Comparison of ENCODE assay signal across 16 mouse cellular contexts in genomic region chr8:13120882-13121665, GRCm38 (mm10). TPM values are rescaled to one million over a fixed set of nuclear protein-coding genes. Genes with fewer than 3 reads are reported as not detected.
A peak's percentile ranks its signal among the peaks of the same experiment; 100 is the strongest.
DNase-seq lines count a peak whose midpoint lies in the region; ATAC-seq and TF ChIP-seq lines count a peak whose summit lies in the region.
"Had no signal": no experiment of that assay in that cellular context is flagged by ENCODE, and none has a peak within 500 bp of the region (broad histone marks: within the 10 kb centered on the region; RNA-seq: fewer than 3 reads in every experiment).

No protein-coding gene starts in this region.

- 51% methylated on average over 7 of the region's 7 CpGs for WGBS in heart, postnatal 0 days
- 34% methylated on average over 7 of the region's 7 CpGs for whole genome bisulfite sequencing in bone marrow, adult 2 months
- WGBS in liver, postnatal 0 days (ENCODE audit: insufficient replicate concordance), result 48% methylated on average over 7 of the region's 7 CpGs
- WGBS in kidney, embryonic 14.5 days, result 88% methylated on average over 7 of the region's 7 CpGs
- 81% methylated on average over 7 of the region's 7 CpGs for WGBS in hindbrain, embryonic 14.5 days

- no peak overlapping the region for H3K9ac ChIP-seq in heart, postnatal 0 days (replicated peaks; ENCODE audit: low read depth, low read length)
- H3K9ac ChIP-seq in liver, postnatal 0 days (replicated peaks), result peak overlapping the region; percentile 38; the same call in 1 of the 2 replicates
- no peak overlapping the region for H3K9ac ChIP-seq in kidney, embryonic 14.5 days (ENCODE audit: low read depth, low read length)
- no peak overlapping the region for H3K9ac ChIP-seq in hindbrain, embryonic 14.5 days
- H3K9ac ChIP-seq: embryonic facial prominence, embryonic 12.5 days; kidney, embryonic 15.5 days; lung, embryonic 14.5 days; neural tube, embryonic 13.5 days had no signal

- no peak for TF ChIP-seq POLR2A in bone marrow, adult 2 months (IDR thresholded peaks at IDR 0.05; ENCODE audit: borderline replicate concordance, control insufficient read depth, low read depth, low read length)

- no peak overlapping the region for H3K4me3 ChIP-seq in heart, postnatal 0 days (ENCODE audit: low read depth, low read length)
- no peak overlapping the region for H3K4me3 ChIP-seq in bone marrow, adult 2 months (replicated peaks; ENCODE audit: control insufficient read depth, low read depth, low read length)
- H3K4me3 ChIP-seq in liver, postnatal 0 days (ENCODE audit: low read depth, low read length), result no peak overlapping the region
- no peak overlapping the region for H3K4me3 ChIP-seq in kidney, embryonic 14.5 days (ENCODE audit: low read length)
- no peak overlapping the region for H3K4me3 ChIP-seq in hindbrain, embryonic 14.5 days (replicated peaks; ENCODE audit: low read length)
- H3K4me3 ChIP-seq: embryonic facial prominence, embryonic 12.5 days; kidney, embryonic 15.5 days; limb, embryonic 10.5 days; neural tube, embryonic 13.5 days had no signal

- peak; percentile 64 for ATAC-seq in heart, postnatal 0 days (ENCODE audit: insufficient read depth, low read depth)
- ATAC-seq in granulocyte monocyte progenitor cell, adult 5-6 weeks (replicated peaks; ENCODE audit: poor library complexity, severe bottlenecking), result peak; percentile 36
- peak; percentile 87 for ATAC-seq in liver, postnatal 0 days
- no peak for ATAC-seq in kidney, embryonic 14.5 days (ENCODE audit: low FRiP score, low TSS enrichment)
- no peak for ATAC-seq in hindbrain, embryonic 14.5 days (ENCODE audit: low FRiP score)
- ATAC-seq: CD4-positive, CD25-positive, alpha-beta regulatory T cell, adult 4 months had no signal

- intact Hi-C loops in heart, postnatal 10 days (cut with DNase I), result no loop called here

- H3K4me1 ChIP-seq in heart, postnatal 0 days (ENCODE audit: control insufficient read depth, insufficient read depth), result peaks cover 3% of the 10 kb centered on the region; the same call in 1 of the 2 replicates
- no peaks in the 10 kb centered on the region; the same call in 1 of the 2 replicates for H3K4me1 ChIP-seq in bone marrow, adult 2 months (ENCODE audit: control insufficient read depth, insufficient read depth, low read length)
- H3K4me1 ChIP-seq in liver, postnatal 0 days (ENCODE audit: insufficient read depth), result peaks cover 3% of the 10 kb centered on the region; the same call in 1 of the 2 replicates
- H3K4me1 ChIP-seq in kidney, embryonic 14.5 days (ENCODE audit: control insufficient read depth, insufficient read depth, low read length), result no peaks in the 10 kb centered on the region
- H3K4me1 ChIP-seq in hindbrain, embryonic 14.5 days (replicated peaks; ENCODE audit: control insufficient read depth, insufficient read depth, low read length), result no peaks in the 10 kb centered on the region
- H3K4me1 ChIP-seq: embryonic facial prominence, embryonic 12.5 days; kidney, embryonic 15.5 days; limb, embryonic 10.5 days; neural tube, embryonic 13.5 days had no signal

- peaks cover 52% of the 10 kb centered on the region for H3K36me3 ChIP-seq in heart, postnatal 0 days (replicated peaks; ENCODE audit: control insufficient read depth, insufficient read depth, low read length)
- peaks cover 69% of the 10 kb centered on the region for H3K36me3 ChIP-seq in liver, postnatal 0 days (replicated peaks; ENCODE audit: insufficient read depth, low read length)
- H3K36me3 ChIP-seq in kidney, embryonic 14.5 days (ENCODE audit: control insufficient read depth, insufficient read depth, low read length), result peaks cover 54% of the 10 kb centered on the region
- H3K36me3 ChIP-seq in hindbrain, embryonic 14.5 days (replicated peaks; ENCODE audit: control insufficient read depth, insufficient read depth), result peaks cover 68% of the 10 kb centered on the region

- no peaks in the 10 kb centered on the region for H3K27me3 ChIP-seq in heart, postnatal 0 days (ENCODE audit: control insufficient read depth, insufficient read depth, low read length)
- no peaks in the 10 kb centered on the region for H3K27me3 ChIP-seq in liver, postnatal 0 days (ENCODE audit: insufficient read depth, low read length)
- H3K27me3 ChIP-seq in kidney, embryonic 14.5 days (ENCODE audit: control insufficient read depth, insufficient read depth, low read length), result no peaks in the 10 kb centered on the region
- no peaks in the 10 kb centered on the region for H3K27me3 ChIP-seq in hindbrain, embryonic 14.5 days (ENCODE audit: control insufficient read depth, insufficient read depth, low read length)
- H3K27me3 ChIP-seq: embryonic facial prominence, embryonic 12.5 days; kidney, embryonic 15.5 days; neural tube, embryonic 13.5 days had no signal

- DNase-seq in heart, postnatal 0 days (ENCODE audit: low spot score), result no peak
- DNase-seq in heart, postnatal 10 days, result no peak
- no peak for DNase-seq in liver, postnatal 0 days
- DNase-seq in cerebellum, postnatal 10 days, result no peak
- DNase-seq in hindbrain, embryonic 14.5 days (ENCODE audit: low spot score), result no peak
- DNase-seq: cerebellum, adult 11 months; lung, embryonic 14.5 days; thymus, postnatal 25 days had no signal

- no peak overlapping the region for H3K27ac ChIP-seq in heart, postnatal 0 days (ENCODE audit: low read depth)
- peak overlapping the region; percentile 39 for H3K27ac ChIP-seq in bone marrow, adult 2 months (ENCODE audit: control insufficient read depth, insufficient read depth, low read depth, low read length, poor library complexity)
- peak overlapping the region; percentile 51 for H3K27ac ChIP-seq in liver, postnatal 0 days (ENCODE audit: low read depth)
- no peak overlapping the region for H3K27ac ChIP-seq in kidney, embryonic 14.5 days (ENCODE audit: low read depth, low read length)
- no peak overlapping the region for H3K27ac ChIP-seq in hindbrain, embryonic 14.5 days
- H3K27ac ChIP-seq: embryonic facial prominence, embryonic 12.5 days; kidney, embryonic 15.5 days; limb, embryonic 10.5 days; neural tube, embryonic 13.5 days had no signal

- H3K4me2 ChIP-seq in heart, postnatal 0 days (ENCODE audit: low read depth, low read length), result no peak overlapping the region
- no peak overlapping the region for H3K4me2 ChIP-seq in liver, postnatal 0 days (ENCODE audit: low read depth, low read length)
- no peak overlapping the region for H3K4me2 ChIP-seq in kidney, embryonic 14.5 days (replicated peaks; ENCODE audit: low read depth, low read length)
- H3K4me2 ChIP-seq in hindbrain, embryonic 14.5 days (replicated peaks), result no peak overlapping the region
- H3K4me2 ChIP-seq: embryonic facial prominence, embryonic 12.5 days; kidney, embryonic 15.5 days; lung, embryonic 14.5 days; neural tube, embryonic 13.5 days had no signal

- TF ChIP-seq EP300 in heart, postnatal 0 days (IDR thresholded peaks at IDR 0.05; ENCODE audit: low read depth), result no peak
- peak; percentile 94 for TF ChIP-seq EP300 in liver, postnatal 0 days (IDR thresholded peaks at IDR 0.05; ENCODE audit: low read depth)

- TF ChIP-seq CTCF in heart, postnatal 0 days (IDR thresholded peaks at IDR 0.05; ENCODE audit: low read depth), result no peak
- TF ChIP-seq CTCF in bone marrow, adult 2 months (IDR thresholded peaks at IDR 0.05; ENCODE audit: control insufficient read depth, insufficient read depth, low read length), result no peak
- TF ChIP-seq CTCF in liver, postnatal 0 days (IDR thresholded peaks at IDR 0.05; ENCODE audit: low read depth), result no peak

- no peaks in the 10 kb centered on the region for H3K9me3 ChIP-seq in heart, postnatal 0 days (replicated peaks; ENCODE audit: control insufficient read depth, low read length)
- no peaks in the 10 kb centered on the region for H3K9me3 ChIP-seq in liver, postnatal 0 days (ENCODE audit: low read length)
- no peaks in the 10 kb centered on the region for H3K9me3 ChIP-seq in kidney, embryonic 14.5 days (ENCODE audit: control insufficient read depth, low read length)
- no peaks in the 10 kb centered on the region for H3K9me3 ChIP-seq in hindbrain, embryonic 14.5 days (ENCODE audit: control insufficient read depth, low read length)
- H3K9me3 ChIP-seq: embryonic facial prominence, embryonic 12.5 days; kidney, embryonic 15.5 days; limb, embryonic 10.5 days; neural tube, embryonic 13.5 days had no signal

RNA-seq across cellular contexts. Expression of gene Cul4a, which starts 15.7 kb away (rescaled TPM):
- total RNA-seq in heart, postnatal 0 days (2014; rRNA removed; ENCODE audit: low replicate concordance), result 140 and 158 TPM in 2 replicates
- polyA plus RNA-seq in heart, postnatal 0 days (2015; fragmentation: Nextera tagmentation; extraction: Ambion mirVana), result 81.4 and 88.2 TPM in 2 replicates
- 10 to 100 TPM; 83.0 to 84.8 TPM for total RNA-seq in heart, postnatal 10 days (2021)
- polyA plus RNA-seq in bone marrow, adult 2 months (2011; ENCODE audit: insufficient read depth, insufficient read length, low replicate concordance, missing spikeins), result 54.9 and 73.7 TPM in 2 replicates
- 69.2 and 91.5 TPM in 2 replicates for total RNA-seq in granulocyte monocyte progenitor cell, adult 5-6 weeks (2014; fragmentation: Nextera tagmentation)
- 76.6 and 97.6 TPM in 2 replicates for total RNA-seq in granulocyte monocyte progenitor cell, adult 5-6 weeks (2017)
- polyA plus RNA-seq in liver, postnatal 0 days (2015; fragmentation: Nextera tagmentation; extraction: Ambion mirVana), result 60.5 and 62.9 TPM in 2 replicates
- 60.3 and 110 TPM in 2 replicates for polyA plus RNA-seq in kidney, embryonic 14.5 days (2014; fragmentation: Nextera tagmentation; extraction: Ambion mirVana)
- polyA plus RNA-seq in hindbrain, embryonic 14.5 days (2014; fragmentation: Nextera tagmentation; extraction: Ambion mirVana), result 74.6 and 75.3 TPM in 2 replicates

RNA-seq across cellular contexts. Expression of gene Pcid2, which starts 15.8 kb away (rescaled TPM):
- total RNA-seq in heart, postnatal 0 days (2014; rRNA removed; ENCODE audit: low replicate concordance), result 8.2 and 13.1 TPM in 2 replicates
- 12.4 TPM in 2 replicates for polyA plus RNA-seq in heart, postnatal 0 days (2015; fragmentation: Nextera tagmentation; extraction: Ambion mirVana)
- 10 to 100 TPM; 11.7 to 12.0 TPM for total RNA-seq in heart, postnatal 10 days (2021)
- polyA plus RNA-seq in bone marrow, adult 2 months (2011; ENCODE audit: insufficient read depth, insufficient read length, low replicate concordance, missing spikeins), result 16.6 and 19.1 TPM in 2 replicates
- total RNA-seq in granulocyte monocyte progenitor cell, adult 5-6 weeks (2014; fragmentation: Nextera tagmentation), result 26.4 and 28.0 TPM in 2 replicates
- total RNA-seq in granulocyte monocyte progenitor cell, adult 5-6 weeks (2017), result 17.1 and 20.2 TPM in 2 replicates
- polyA plus RNA-seq in liver, postnatal 0 days (2015; fragmentation: Nextera tagmentation; extraction: Ambion mirVana), result 6.7 and 8.8 TPM in 2 replicates
- 36.2 and 50.3 TPM in 2 replicates for polyA plus RNA-seq in kidney, embryonic 14.5 days (2014; fragmentation: Nextera tagmentation; extraction: Ambion mirVana)
- 32.9 and 35.2 TPM in 2 replicates for polyA plus RNA-seq in hindbrain, embryonic 14.5 days (2014; fragmentation: Nextera tagmentation; extraction: Ambion mirVana)

RNA-seq across cellular contexts. Expression of gene Lamp1, which starts 37.9 kb away (rescaled TPM):
- total RNA-seq in heart, postnatal 0 days (2014; rRNA removed; ENCODE audit: low replicate concordance), result 317 and 327 TPM in 2 replicates
- polyA plus RNA-seq in heart, postnatal 0 days (2015; fragmentation: Nextera tagmentation; extraction: Ambion mirVana), result 266 and 267 TPM in 2 replicates
- 100 to 1,000 TPM; 310 to 323 TPM for total RNA-seq in heart, postnatal 10 days (2021)
- 61.3 and 127 TPM in 2 replicates for polyA plus RNA-seq in bone marrow, adult 2 months (2011; ENCODE audit: insufficient read depth, insufficient read length, low replicate concordance, missing spikeins)
- total RNA-seq in granulocyte monocyte progenitor cell, adult 5-6 weeks (2014; fragmentation: Nextera tagmentation), result 251 and 283 TPM in 2 replicates
- 269 and 301 TPM in 2 replicates for total RNA-seq in granulocyte monocyte progenitor cell, adult 5-6 weeks (2017)
- polyA plus RNA-seq in liver, postnatal 0 days (2015; fragmentation: Nextera tagmentation; extraction: Ambion mirVana), result 199 and 206 TPM in 2 replicates
- 225 and 306 TPM in 2 replicates for polyA plus RNA-seq in kidney, embryonic 14.5 days (2014; fragmentation: Nextera tagmentation; extraction: Ambion mirVana)
- polyA plus RNA-seq in hindbrain, embryonic 14.5 days (2014; fragmentation: Nextera tagmentation; extraction: Ambion mirVana), result 331 and 347 TPM in 2 replicates

Comparison
In these comparisons a context has a peak if more than half of its experiments do, and no peak if none do; other contexts are left out.
1. ATAC-seq: peak in heart, postnatal 0 days (single experiment), granulocyte monocyte progenitor cell, adult 5-6 weeks (single experiment) and liver, postnatal 0 days (single experiment); none in kidney, embryonic 14.5 days (single experiment) and hindbrain, embryonic 14.5 days (single experiment).
2. H3K27ac ChIP-seq: peak in bone marrow, adult 2 months (single experiment) and liver, postnatal 0 days (single experiment); none in heart, postnatal 0 days (single experiment), kidney, embryonic 14.5 days (single experiment) and hindbrain, embryonic 14.5 days (single experiment).